Mouse (Mus musculus): ENCODE data around the gene Rfpl4.

GRCm38 (mm10) chr7:5080815-5081214, 35.9 kb downstream of the Rfpl4 start:
- TF ChIP-seq POLR2A (IDR thresholded peaks at IDR 0.05; ENCODE audit: extremely low read depth, insufficient read depth, low read length) (no peak), CTCF (IDR thresholded peaks at IDR 0.05; ENCODE audit: low read depth, low read length) (no peak)

All from liver, adult 2 months (tissue).